Mouse (Mus musculus) right cerebral cortex, postnatal 14 days (tissue): ENCODE data around the gene Psma4.

Experiments used
- DNase-seq: peaks from one replicate; pipeline ENCODE4 v3.0.0; 2022

Psma4 gene

DNA sequence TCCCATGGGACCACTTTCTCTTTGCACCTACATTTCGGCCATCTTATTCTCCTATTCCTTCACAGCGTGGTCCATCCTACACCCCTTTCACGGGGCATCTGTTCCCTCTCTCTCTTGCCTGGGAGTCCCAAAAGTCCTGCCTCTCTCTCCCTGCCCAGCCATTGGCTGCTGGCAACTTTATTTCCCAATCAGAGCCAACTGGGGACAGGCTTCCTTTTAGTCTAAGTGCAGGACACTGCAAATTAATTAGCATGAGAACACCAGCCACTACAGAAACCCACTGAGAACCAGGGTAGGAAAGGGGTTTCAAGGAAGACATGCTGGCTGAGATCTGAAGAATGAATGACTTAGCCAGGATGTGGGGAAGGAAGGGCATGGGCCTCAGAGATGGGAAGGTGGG, 43.8 kb downstream of the Psma4 start:
- DNase-seq: no peak

DNA sequence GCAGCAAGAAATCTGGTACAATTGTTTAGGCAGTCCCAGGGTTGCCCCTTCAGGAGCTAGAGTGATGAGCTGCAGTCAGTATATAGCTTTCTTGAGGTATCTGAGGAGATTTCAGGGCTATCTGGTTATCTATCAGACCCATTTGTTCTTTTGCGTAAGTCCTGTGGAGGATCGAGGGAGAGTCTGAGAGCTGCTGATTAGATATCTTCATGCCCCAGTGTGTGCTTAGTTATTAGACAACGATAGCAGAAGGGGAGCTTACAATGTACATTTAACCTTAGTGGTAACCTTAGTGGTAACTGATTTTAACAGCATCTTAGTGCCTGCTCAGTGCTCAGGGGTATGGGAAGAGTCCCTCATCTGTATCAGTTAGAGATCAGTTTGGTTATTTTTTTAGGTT, 45.1 kb downstream of the Psma4 start:
- no peak for DNase-seq

DNA sequence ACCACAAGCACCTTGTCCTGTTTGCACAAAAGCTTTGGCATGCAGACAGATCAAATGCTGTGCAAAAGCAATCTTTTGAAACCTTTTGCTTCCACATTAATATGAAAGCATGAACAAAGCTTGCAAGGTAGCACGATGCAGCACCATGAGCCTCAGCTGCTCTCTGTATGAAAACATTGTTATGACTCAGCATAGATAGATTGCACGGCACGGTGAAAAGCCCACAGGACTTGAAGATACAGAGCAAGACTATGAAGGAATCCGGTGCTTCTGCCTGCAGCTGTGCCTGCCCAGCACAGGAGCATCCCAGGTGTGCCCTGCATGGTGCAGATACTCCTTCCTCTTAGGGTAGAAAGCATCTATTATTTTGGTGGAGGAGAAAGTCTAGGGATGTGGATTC, 53.0 kb downstream of the Psma4 start:
- DNase-seq: no peak
